Mouse (Mus musculus) embryonic facial prominence, embryonic 12.5 days (tissue): ENCODE measurements around the gene Hectd2. TPM values are rescaled to one million over a fixed set of nuclear protein-coding genes. Genes with fewer than 3 reads are reported as not detected.

ENCODE experiments used
- ATAC-seq: fragments of 200-750 bp; cut with Nextera tagmentation; 2 replicates; pipeline ENCODE4 v1.8.0; 2017; ENCODE audit not compliant: insufficient number of reproducible peaks, insufficient read depth, low FRiP score, low TSS enrichment
- H3K27ac ChIP-seq: fragments of 300-500 bp; sonication (generic); 2 replicates; pipeline ENCODE4 v1.5.1; 2016; ENCODE audit warnings: mild to moderate bottlenecking
- H3K27me3 ChIP-seq: fragments of 300-500 bp; sonication (generic); 2 replicates; pipeline ENCODE4 v1.6.1; 2016; ENCODE audit warnings: mild to moderate bottlenecking, moderate library complexity
- H3K36me3 ChIP-seq: fragments of 300-500 bp; sonication (generic); 2 replicates; pipeline ENCODE4 v1.6.1; 2016; ENCODE audit warnings: mild to moderate bottlenecking
- H3K4me1 ChIP-seq: fragments of 300-500 bp; sonication (generic); 2 replicates; pipeline ENCODE4 v1.6.1; 2016
- H3K4me2 ChIP-seq: fragments of 300-500 bp; sonication (generic); replicated peaks from 2 replicates; pipeline ENCODE4 v1.6.1; 2016; ENCODE audit warnings: mild to moderate bottlenecking, moderate library complexity
- H3K4me3 ChIP-seq: fragments of 300-500 bp; sonication (generic); 2 replicates; pipeline ENCODE4 v1.5.1; 2016; ENCODE audit warnings: mild to moderate bottlenecking
- H3K9ac ChIP-seq: fragments of 300-500 bp; sonication (generic); 2 replicates; pipeline ENCODE4 v1.6.1; 2016; ENCODE audit warnings: mild to moderate bottlenecking, moderate library complexity
- H3K9me3 ChIP-seq: fragments of 300-500 bp; sonication (generic); 2 replicates; pipeline ENCODE4 v1.6.1; 2016; ENCODE audit warnings: mild to moderate bottlenecking, moderate library complexity
- WGBS: fragments of 180-500 bp; shearing (Covaris S2); methylation state at CpG from one replicate; pipeline ENCODE4 v1.1.7; 2016; 5-methylcytosine and 5-hydroxymethylcytosine counted together
- polyA plus RNA-seq: library from polyadenylated mRNA; unstranded; fragments of >200 nt; fragmentation: Nextera tagmentation; extraction: Ambion mirVana; gene quantifications from 2 replicates; pipeline ENCODE4 v1.2.1, GENCODE M21; 2016

Hectd2 gene
- polyA plus RNA-seq, 1 experiment from 2014 or later: 3.8 TPM

- Histone ChIP-seq H3K27ac (no peak overlapping the region), H3K4me3 (no peak overlapping the region), H3K4me2 (no peak overlapping the region), H3K27me3 (no peaks in the 10 kb centered on the region), H3K36me3 (no peaks in the 10 kb centered on the region), H3K9me3 (no peaks in the 10 kb centered on the region), H3K4me1 (no peaks in the 10 kb centered on the region), H3K9ac (no peak overlapping the region)
- ATAC-seq: no peak
- 90% methylated on average over 1 of the region's 1 CpGs for WGBS
Measured at GRCm38 (mm10) chr19:36662734-36663133, 108.3 kb downstream of the Hectd2 start.

GRCm38 (mm10) chr19:36663918-36664317, 109.5 kb downstream of the Hectd2 start:
- H3K27me3 ChIP-seq: no peaks in the 10 kb centered on the region
- H3K9me3 ChIP-seq: no peaks in the 10 kb centered on the region

GRCm38 (mm10) chr19:36664417-36664816, 110.0 kb downstream of the Hectd2 start:
- H3K27me3 ChIP-seq: no peaks in the 10 kb centered on the region
- H3K4me2 ChIP-seq: no peak overlapping the region
- H3K9me3 ChIP-seq: no peaks in the 10 kb centered on the region
- H3K9ac ChIP-seq: no peak overlapping the region
- H3K27ac ChIP-seq: no peak overlapping the region
- no peak overlapping the region for H3K4me3 ChIP-seq
- ATAC-seq: no peak
- peaks cover 4% of the 10 kb centered on the region; the same call in 1 of the 2 replicates for H3K4me1 ChIP-seq
- H3K36me3 ChIP-seq: no peaks in the 10 kb centered on the region
- WGBS: 66% methylated on average over 6 of the region's 6 CpGs

More at GRCm38 (mm10) chr19:36663918-36664317, 109.5 kb downstream of the Hectd2 start:
- no peak overlapping the region for H3K4me2 ChIP-seq
- no peak overlapping the region for H3K27ac ChIP-seq
- H3K4me3 ChIP-seq: no peak overlapping the region
- H3K4me1 ChIP-seq: no peaks in the 10 kb centered on the region
- 76% methylated on average over 2 of the region's 2 CpGs for WGBS
- H3K9ac ChIP-seq: no peak overlapping the region
- no peak for ATAC-seq
- H3K36me3 ChIP-seq: no peaks in the 10 kb centered on the region

GRCm38 (mm10) chr19:36665206-36665605, 110.8 kb downstream of the Hectd2 start:
- ATAC-seq: no peak
- H3K27me3 ChIP-seq: no peaks in the 10 kb centered on the region
- H3K36me3 ChIP-seq: no peaks in the 10 kb centered on the region
- no peaks in the 10 kb centered on the region for H3K9me3 ChIP-seq
- H3K4me2 ChIP-seq: no peak overlapping the region
- no peak overlapping the region for H3K9ac ChIP-seq
- 84% methylated on average over 7 of the region's 7 CpGs for WGBS
- H3K4me1 ChIP-seq: peaks cover 10% of the 10 kb centered on the region
- no peak overlapping the region for H3K4me3 ChIP-seq
- H3K27ac ChIP-seq: no peak overlapping the region

- Histone ChIP-seq H3K36me3 (no peaks in the 10 kb centered on the region), H3K4me2 (no peak overlapping the region), H3K27ac (no peak overlapping the region), H3K4me3 (no peak overlapping the region), H3K27me3 (no peaks in the 10 kb centered on the region), H3K9ac (no peak overlapping the region), H3K9me3 (no peaks in the 10 kb centered on the region), H3K4me1 (peaks cover 14% of the 10 kb centered on the region)
- WGBS: 47% methylated on average over 5 of the region's 5 CpGs
- ATAC-seq: no peak
Measured at GRCm38 (mm10) chr19:36665641-36666040, 111.2 kb downstream of the Hectd2 start.

GRCm38 (mm10) chr19:36666471-36666870, 112.0 kb downstream of the Hectd2 start:
- Histone ChIP-seq H3K9me3 (no peaks in the 10 kb centered on the region), H3K36me3 (no peaks in the 10 kb centered on the region), H3K9ac (no peak overlapping the region), H3K27me3 (no peaks in the 10 kb centered on the region), H3K4me3 (no peak overlapping the region), H3K27ac (no peak overlapping the region), H3K4me2 (no peak overlapping the region), H3K4me1 (peaks cover 14% of the 10 kb centered on the region)
- 91% methylated on average over 5 of the region's 5 CpGs for WGBS
- no peak for ATAC-seq

GRCm38 (mm10) chr19:36667368-36667767, 112.9 kb downstream of the Hectd2 start:
- no peak overlapping the region for H3K4me2 ChIP-seq

GRCm38 (mm10) chr19:36668098-36668497, 113.7 kb downstream of the Hectd2 start:
- peak; percentile 7; the same call in 1 of the 2 replicates for ATAC-seq
- 72% methylated on average over 1 of the region's 1 CpGs for WGBS
- peaks cover 14% of the 10 kb centered on the region for H3K4me1 ChIP-seq
- no peak overlapping the region for H3K4me3 ChIP-seq
- no peak overlapping the region for H3K9ac ChIP-seq
- H3K36me3 ChIP-seq: no peaks in the 10 kb centered on the region
- no peaks in the 10 kb centered on the region for H3K27me3 ChIP-seq
- H3K9me3 ChIP-seq: no peaks in the 10 kb centered on the region
- H3K27ac ChIP-seq: no peak overlapping the region
- no peak overlapping the region for H3K4me2 ChIP-seq

More at GRCm38 (mm10) chr19:36667368-36667767, 112.9 kb downstream of the Hectd2 start:
- no peaks in the 10 kb centered on the region for H3K9me3 ChIP-seq
- H3K9ac ChIP-seq: no peak overlapping the region
- H3K4me1 ChIP-seq: peaks cover 14% of the 10 kb centered on the region
- no peaks in the 10 kb centered on the region for H3K36me3 ChIP-seq
- H3K27me3 ChIP-seq: no peaks in the 10 kb centered on the region
- no peak for ATAC-seq
- 88% methylated on average over 6 of the region's 6 CpGs for WGBS
- H3K27ac ChIP-seq: no peak overlapping the region
- H3K4me3 ChIP-seq: no peak overlapping the region

- Histone ChIP-seq H3K4me3 (no peak overlapping the region), H3K4me2 (no peak overlapping the region), H3K9me3 (no peaks in the 10 kb centered on the region), H3K27ac (peak overlapping the region; percentile 42; the same call in 1 of the 2 replicates), H3K4me1 (peaks cover 14% of the 10 kb centered on the region), H3K27me3 (no peaks in the 10 kb centered on the region), H3K36me3 (no peaks in the 10 kb centered on the region), H3K9ac (no peak overlapping the region)
- ATAC-seq: 0 out of 2 replicates have a peak, but pooled peaks have one; percentile 25
- WGBS: 62% methylated on average over 2 of the region's 2 CpGs
Measured at GRCm38 (mm10) chr19:36668881-36669639, 114.6 kb downstream of the Hectd2 start.

GRCm38 (mm10) chr19:36669720-36670451, 115.4 kb downstream of the Hectd2 start:
- peak overlapping the region; percentile 60 for H3K27ac ChIP-seq
- H3K9ac ChIP-seq: no peak overlapping the region
- WGBS: 32% methylated on average over 5 of the region's 5 CpGs
- H3K4me2 ChIP-seq: no peak overlapping the region
- no peaks in the 10 kb centered on the region for H3K27me3 ChIP-seq
- no peak for ATAC-seq
- no peaks in the 10 kb centered on the region for H3K9me3 ChIP-seq
- peaks cover 14% of the 10 kb centered on the region for H3K4me1 ChIP-seq
- no peaks in the 10 kb centered on the region for H3K36me3 ChIP-seq
- no peak overlapping the region for H3K4me3 ChIP-seq
